Comparison of ENCODE assay signal across 8 mouse cellular contexts in the genomic region with DNA sequence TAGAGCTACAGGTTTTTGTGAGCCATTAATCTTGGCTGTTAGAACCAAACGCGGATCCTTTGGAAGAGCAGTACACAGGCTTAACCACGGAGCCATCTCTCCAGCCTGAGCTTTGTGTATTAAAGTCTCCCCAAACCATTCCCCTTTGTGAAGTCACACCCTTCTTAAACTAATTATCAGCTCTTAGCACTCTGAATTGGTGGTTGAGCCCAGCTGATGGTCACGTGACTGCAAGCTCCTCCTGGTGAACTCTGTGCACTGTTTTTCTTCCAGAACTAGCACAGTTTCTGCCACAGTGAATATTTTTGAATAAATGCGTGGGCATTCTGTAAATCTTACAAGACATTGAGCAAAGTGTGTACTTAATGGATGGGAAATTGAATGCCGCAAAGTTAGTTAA. TPM values are rescaled to one million over a fixed set of nuclear protein-coding genes. Genes with fewer than 3 reads are reported as not detected.
DNase-seq lines count a peak whose midpoint lies in the region; ATAC-seq and TF ChIP-seq lines count a peak whose summit lies in the region.

No protein-coding gene starts in this region.

- WGBS in heart, embryonic 11.5 days (ENCODE audit: insufficient replicate concordance): 30% methylated on average over 6 of the region's 6 CpGs
- WGBS in hindbrain, embryonic 11.5 days: 30% methylated on average over 6 of the region's 6 CpGs
- WGBS in liver, embryonic 13.5 days (ENCODE audit: insufficient replicate concordance): 20% methylated on average over 6 of the region's 6 CpGs
- WGBS in olfactory bulb, adult 2 months: 28% methylated on average over 6 of the region's 6 CpGs

- DNase-seq in heart, postnatal 4 days: no peak
- no peak for DNase-seq in hindbrain, embryonic 11.5 days (ENCODE audit: low spot score)
- DNase-seq in liver, embryonic 13.5 days: peak; percentile 23
- DNase-seq in frontal cortex, postnatal 25 days (ENCODE audit: low spot score in 2 of 2): no peak
- no peak for DNase-seq in left cerebral cortex, postnatal 4 days

- H3K4me3 ChIP-seq in heart, embryonic 11.5 days (ENCODE audit: low read depth, low read length): peak overlapping the region; percentile 88
- H3K4me3 ChIP-seq in bone marrow macrophage, adult 2 months (ENCODE audit: insufficient read depth, low read length): peak overlapping the region; percentile 76
- H3K4me3 ChIP-seq in hindbrain, embryonic 11.5 days (ENCODE audit: low read depth, low read length): peak overlapping the region; percentile 86
- H3K4me3 ChIP-seq in liver, embryonic 13.5 days (replicated peaks): peak overlapping the region; percentile 92
- peak overlapping the region; percentile 69 for H3K4me3 ChIP-seq in olfactory bulb, adult 2 months (ENCODE audit: insufficient read depth, low read depth, low read length)

- no peak overlapping the region for H3K27ac ChIP-seq in heart, embryonic 11.5 days (ENCODE audit: low read depth, low read length)
- H3K27ac ChIP-seq in bone marrow macrophage, adult 2 months (ENCODE audit: insufficient read depth, low read depth, low read length): peak overlapping the region; percentile 64
- H3K27ac ChIP-seq in hindbrain, embryonic 11.5 days (ENCODE audit: low read depth, low read length): no peak overlapping the region
- H3K27ac ChIP-seq in liver, embryonic 13.5 days: peak overlapping the region; percentile 88
- H3K27ac ChIP-seq in olfactory bulb, adult 2 months (ENCODE audit: insufficient read depth, low read depth, low read length): no peak overlapping the region

- H3K9me3 ChIP-seq in heart, embryonic 11.5 days (replicated peaks; ENCODE audit: control insufficient read depth, low read length): no peaks in the 10 kb centered on the region
- no peaks in the 10 kb centered on the region for H3K9me3 ChIP-seq in hindbrain, embryonic 11.5 days (ENCODE audit: control insufficient read depth, low read length)
- H3K9me3 ChIP-seq in liver, embryonic 13.5 days (replicated peaks): no peaks in the 10 kb centered on the region

- TF ChIP-seq CTCF in bone marrow macrophage, adult 2 months (IDR thresholded peaks at IDR 0.05; ENCODE audit: low read depth, low read length): no peak
- TF ChIP-seq CTCF in olfactory bulb, adult 2 months (IDR thresholded peaks at IDR 0.05; ENCODE audit: insufficient read depth, low read depth, low read length): no peak

- intact Hi-C loops in left cerebral cortex, postnatal 4 days (cut with DNase I): loop anchor here (10.0 kb wide), 1 partner anchor 216 kb away; no protein-coding TSS in a partner anchor

- no peaks in the 10 kb centered on the region for H3K27me3 ChIP-seq in heart, embryonic 11.5 days (ENCODE audit: control insufficient read depth, insufficient read depth, low read length)
- H3K27me3 ChIP-seq in hindbrain, embryonic 11.5 days (ENCODE audit: control insufficient read depth, insufficient read depth, low read length): no peaks in the 10 kb centered on the region
- no peaks in the 10 kb centered on the region for H3K27me3 ChIP-seq in liver, embryonic 13.5 days

- no peak for TF ChIP-seq POLR2A in bone marrow macrophage, adult 2 months (IDR thresholded peaks at IDR 0.05; ENCODE audit: borderline replicate concordance, low read depth, low read length)
- no peak for TF ChIP-seq POLR2A in olfactory bulb, adult 2 months (IDR thresholded peaks at IDR 0.05; ENCODE audit: insufficient read depth, low read depth, low read length)

- H3K4me2 ChIP-seq in heart, embryonic 11.5 days: peak overlapping the region; percentile 93
- peak overlapping the region; percentile 64 for H3K4me2 ChIP-seq in hindbrain, embryonic 11.5 days (replicated peaks; ENCODE audit: low read depth, low read length)
- peak overlapping the region; percentile 85 for H3K4me2 ChIP-seq in liver, embryonic 13.5 days

- ATAC-seq in heart, embryonic 11.5 days (replicated peaks; ENCODE audit: insufficient number of reproducible peaks, low FRiP score, low TSS enrichment): no peak
- ATAC-seq in hindbrain, embryonic 11.5 days (ENCODE audit: low FRiP score): no peak
- ATAC-seq in liver, embryonic 13.5 days (ENCODE audit: low read depth): peak; percentile 67

- H3K36me3 ChIP-seq in heart, embryonic 11.5 days (ENCODE audit: control insufficient read depth, insufficient read depth, low read length): peaks cover 3% of the 10 kb centered on the region
- no peaks in the 10 kb centered on the region for H3K36me3 ChIP-seq in hindbrain, embryonic 11.5 days (ENCODE audit: control insufficient read depth, insufficient read depth, low read length)
- H3K36me3 ChIP-seq in liver, embryonic 13.5 days: peaks cover 20% of the 10 kb centered on the region

- H3K4me1 ChIP-seq in heart, embryonic 11.5 days (ENCODE audit: control insufficient read depth, insufficient read depth, low read length): peaks cover 13% of the 10 kb centered on the region
- H3K4me1 ChIP-seq in bone marrow macrophage, adult 2 months (ENCODE audit: control insufficient read depth, insufficient read depth, low read length): peaks cover 34% of the 10 kb centered on the region
- H3K4me1 ChIP-seq in hindbrain, embryonic 11.5 days (replicated peaks; ENCODE audit: control insufficient read depth, insufficient read depth, low read length): peaks cover 6% of the 10 kb centered on the region; the same call in 1 of the 2 replicates
- peaks cover 31% of the 10 kb centered on the region for H3K4me1 ChIP-seq in liver, embryonic 13.5 days (replicated peaks)
- H3K4me1 ChIP-seq in olfactory bulb, adult 2 months (ENCODE audit: control insufficient read depth, insufficient read depth, low read length): peaks cover 6% of the 10 kb centered on the region; the same call in 1 of the 2 replicates

- peak overlapping the region; percentile 77 for H3K9ac ChIP-seq in heart, embryonic 11.5 days (ENCODE audit: low read depth, low read length)
- H3K9ac ChIP-seq in hindbrain, embryonic 11.5 days (ENCODE audit: low read depth, low read length): peak overlapping the region; percentile 68
- H3K9ac ChIP-seq in liver, embryonic 13.5 days: peak overlapping the region; percentile 82

RNA-seq across cellular contexts. Expression of gene Rtf2, which starts 0.8 kb away (rescaled TPM):
- 52.1 and 55.7 TPM in 2 replicates for polyA plus RNA-seq in heart, embryonic 11.5 days (2014; fragmentation: Nextera tagmentation; extraction: Ambion mirVana)
- 10 to 100 TPM; 39.3 to 41.1 TPM for total RNA-seq in heart, postnatal 4 days (2021)
- 111 TPM in 2 replicates for polyA plus RNA-seq in bone marrow macrophage, adult 2 months (2012; ENCODE audit: insufficient read depth, insufficient read length, missing spikeins)
- 95.5 and 102 TPM in 2 replicates for polyA plus RNA-seq in hindbrain, embryonic 11.5 days (2014; fragmentation: Nextera tagmentation; extraction: Ambion mirVana)
- 48.8 and 54.4 TPM in 2 replicates for polyA plus RNA-seq in liver, embryonic 13.5 days (2015; fragmentation: Nextera tagmentation; extraction: Ambion mirVana)
- 332 TPM in 1 of 2 replicates, not detected in the other for polyA plus RNA-seq in olfactory bulb, adult 2 months (2012; ENCODE audit: insufficient read depth, insufficient read length, low replicate concordance, missing spikeins)
- 10 to 100 TPM; 62.8 to 63.8 TPM for total RNA-seq in left cerebral cortex, postnatal 4 days (2021)

RNA-seq across cellular contexts. Expression of gene Gcnt7, which starts 17.2 kb away (rescaled TPM):
- polyA plus RNA-seq in heart, embryonic 11.5 days (2014; fragmentation: Nextera tagmentation; extraction: Ambion mirVana): 0.80 and 0.87 TPM in 2 replicates
- not detected for total RNA-seq in heart, postnatal 4 days (2021)
- polyA plus RNA-seq in bone marrow macrophage, adult 2 months (2012; ENCODE audit: insufficient read depth, insufficient read length, missing spikeins): not detected in 2 replicates
- polyA plus RNA-seq in hindbrain, embryonic 11.5 days (2014; fragmentation: Nextera tagmentation; extraction: Ambion mirVana): 0.56 and 0.97 TPM in 2 replicates
- polyA plus RNA-seq in liver, embryonic 13.5 days (2015; fragmentation: Nextera tagmentation; extraction: Ambion mirVana): 0.54 TPM in 2 replicates
- polyA plus RNA-seq in olfactory bulb, adult 2 months (2012; ENCODE audit: insufficient read depth, insufficient read length, low replicate concordance, missing spikeins): not detected in 2 replicates
- not detected for total RNA-seq in left cerebral cortex, postnatal 4 days (2021)

RNA-seq across cellular contexts. Expression of gene Fam209, which starts 31.1 kb away (rescaled TPM):
- polyA plus RNA-seq in heart, embryonic 11.5 days (2014; fragmentation: Nextera tagmentation; extraction: Ambion mirVana): 0.24 and 0.68 TPM in 2 replicates
- under 1 TPM in 1 of 2 experiments, not detected in 1; 0.55 TPM for total RNA-seq in heart, postnatal 4 days (2021)
- 1.6 TPM in 1 of 2 replicates, not detected in the other for polyA plus RNA-seq in bone marrow macrophage, adult 2 months (2012; ENCODE audit: insufficient read depth, insufficient read length, missing spikeins)
- polyA plus RNA-seq in hindbrain, embryonic 11.5 days (2014; fragmentation: Nextera tagmentation; extraction: Ambion mirVana): 0.31 TPM in 1 of 2 replicates, not detected in the other
- 0.28 TPM in 1 of 2 replicates, not detected in the other for polyA plus RNA-seq in liver, embryonic 13.5 days (2015; fragmentation: Nextera tagmentation; extraction: Ambion mirVana)
- polyA plus RNA-seq in olfactory bulb, adult 2 months (2012; ENCODE audit: insufficient read depth, insufficient read length, low replicate concordance, missing spikeins): not detected in 2 replicates
- under 1 TPM in 1 of 2 experiments, not detected in 1; 0.91 TPM for total RNA-seq in left cerebral cortex, postnatal 4 days (2021)

RNA-seq across cellular contexts. Expression of gene Cass4, which starts 47.6 kb away (rescaled TPM):
- 0.89 and 0.94 TPM in 2 replicates for polyA plus RNA-seq in heart, embryonic 11.5 days (2014; fragmentation: Nextera tagmentation; extraction: Ambion mirVana)
- total RNA-seq in heart, postnatal 4 days (2021): under 1 TPM; 0.27 to 0.29 TPM
- polyA plus RNA-seq in bone marrow macrophage, adult 2 months (2012; ENCODE audit: insufficient read depth, insufficient read length, missing spikeins): 1.8 and 2.2 TPM in 2 replicates
- 0.12 and 0.40 TPM in 2 replicates for polyA plus RNA-seq in hindbrain, embryonic 11.5 days (2014; fragmentation: Nextera tagmentation; extraction: Ambion mirVana)
- 0.61 and 0.78 TPM in 2 replicates for polyA plus RNA-seq in liver, embryonic 13.5 days (2015; fragmentation: Nextera tagmentation; extraction: Ambion mirVana)
- not detected in 2 replicates for polyA plus RNA-seq in olfactory bulb, adult 2 months (2012; ENCODE audit: insufficient read depth, insufficient read length, low replicate concordance, missing spikeins)
- total RNA-seq in left cerebral cortex, postnatal 4 days (2021): under 1 TPM; 0.16 to 0.24 TPM

Comparison
In these comparisons a context has a peak if more than half of its experiments do, and no peak if none do; other contexts are left out.
1. H3K27ac ChIP-seq: peak in bone marrow macrophage, adult 2 months (single experiment) and liver, embryonic 13.5 days (single experiment); none in heart, embryonic 11.5 days (single experiment), hindbrain, embryonic 11.5 days (single experiment) and olfactory bulb, adult 2 months (single experiment).
2. Peak in every context shown above with its lines, with median percentiles within 50 percentile points of each other: H3K4me2 ChIP-seq, H3K4me3 ChIP-seq and H3K9ac ChIP-seq.